Mouse (Mus musculus) forebrain, postnatal 0 days (tissue): ENCODE data around the gene Orai1. TPM values are rescaled to one million over a fixed set of nuclear protein-coding genes. Genes with fewer than 3 reads are reported as not detected.

Source experiments
- ATAC-seq: fragments of 200-750 bp; cut with Nextera tagmentation; 2 replicates; pipeline ENCODE4 v1.8.0; 2017; ENCODE audit warnings: mild to moderate bottlenecking, moderate library complexity
- DNase-seq: peaks from one replicate; pipeline ENCODE4 v3.0.0-alpha.2; 2015
- H3K27ac ChIP-seq: fragments of 300-500 bp; sonication (generic); 2 replicates; pipeline ENCODE4 v1.5.1; 2014; ENCODE audit warnings: low read depth, mild to moderate bottlenecking, antibody characterized with exemption, low read length, moderate library complexity, mixed read lengths
- H3K27me3 ChIP-seq: fragments of 300-500 bp; sonication (generic); 2 replicates; pipeline ENCODE4 v1.6.1; 2014; ENCODE audit warnings: mild to moderate bottlenecking, low read length, mixed read lengths; ENCODE audit not compliant: insufficient read depth
- H3K36me3 ChIP-seq: fragments of 300-500 bp; sonication (generic); 2 replicates; pipeline ENCODE4 v1.6.1; 2014; ENCODE audit warnings: mild to moderate bottlenecking, moderate library complexity; ENCODE audit not compliant: insufficient read depth
- H3K4me1 ChIP-seq: fragments of 300-500 bp; sonication (generic); 2 replicates; pipeline ENCODE4 v1.6.1; 2014; ENCODE audit warnings: antibody characterized with exemption; ENCODE audit not compliant: insufficient read depth
- H3K4me2 ChIP-seq: fragments of 300-500 bp; sonication (generic); 2 replicates; pipeline ENCODE4 v1.6.1; 2014; ENCODE audit warnings: low read depth, mild to moderate bottlenecking, moderate library complexity
- H3K4me3 ChIP-seq: fragments of 300-500 bp; sonication (generic); 2 replicates; pipeline ENCODE4 v1.5.1; 2014; ENCODE audit warnings: low read depth, low read length, mixed read lengths
- H3K9ac ChIP-seq: fragments of 300-500 bp; sonication (generic); 2 replicates; pipeline ENCODE4 v1.6.1; 2014; ENCODE audit warnings: mild to moderate bottlenecking
- H3K9me3 ChIP-seq: fragments of 300-500 bp; sonication (generic); 2 replicates; pipeline ENCODE4 v1.6.1; 2016; ENCODE audit warnings: low read length
- CTCF ChIP-seq: sonication (generic); IDR thresholded peaks from 2 replicates; pipeline ENCODE4 v1.5.1; 2016; ENCODE audit warnings: antibody characterized with exemption, control low read depth, low read depth
- WGBS: fragments of 180-500 bp; shearing (Covaris S2); extraction: QIAGEN DNeasy Blood & Tissue Kit; methylation state at CpG from one replicate; pipeline ENCODE4 v1.1.7; 2014; 5-methylcytosine and 5-hydroxymethylcytosine counted together
- polyA plus RNA-seq: library from polyadenylated mRNA; unstranded; fragments of >200 nt; fragmentation: Nextera tagmentation; extraction: Ambion mirVana; gene quantifications from 2 replicates; pipeline ENCODE4 v1.2.1, GENCODE M21; 2015
- total RNA-seq: library from RNA; depleted of rRNA; stranded (reverse); fragments of >200 nt; gene quantifications from 2 replicates; pipeline ENCODE4 v1.2.3, GENCODE M21; 2014

Gene Orai1
- total and polyA plus RNA-seq, 2 experiments from 2014 or later = 14.4 to 19.4 TPM

GRCm38 (mm10) chr5:123045561-123046295 lies 30.9 kb downstream of the Orai1 start:
- peak; percentile 72 for TF ChIP-seq CTCF
- H3K9ac ChIP-seq = no peak overlapping the region
- no peaks in the 10 kb centered on the region for H3K4me1 ChIP-seq
- DNase-seq = peak; percentile 61
- whole genome bisulfite sequencing = 28% methylated on average over 9 of the region's 9 CpGs
- ATAC-seq = peak; percentile 56
- no peak overlapping the region for H3K27ac ChIP-seq
- H3K4me2 ChIP-seq = no peak overlapping the region
- no peak overlapping the region for H3K4me3 ChIP-seq
- H3K9me3 ChIP-seq = no peaks in the 10 kb centered on the region
- H3K36me3 ChIP-seq = no peaks in the 10 kb centered on the region
- H3K27me3 ChIP-seq = no peaks in the 10 kb centered on the region

- H3K36me3 ChIP-seq = no peaks in the 10 kb centered on the region
- no peak for TF ChIP-seq CTCF
- DNase-seq (no peak), ATAC-seq (no peak)
- WGBS = 78% methylated on average over 3 of the region's 3 CpGs
- H3K9ac ChIP-seq = no peak within 1 kb of the TSS
- no peak within 1 kb of the TSS for H3K4me3 ChIP-seq
- no peaks in the 10 kb centered on the region for H3K27me3 ChIP-seq
- H3K4me1 ChIP-seq = no peaks in the 10 kb centered on the region
- H3K27ac ChIP-seq = no peak within 1 kb of the TSS
- no peaks in the 10 kb centered on the region for H3K9me3 ChIP-seq
- H3K4me2 ChIP-seq = no peak within 1 kb of the TSS
Observed at GRCm38 (mm10) chr5:123046916-123047315, 32.0 kb downstream of the Orai1 start, which contains the start of gene Morn3. TSS of gene Morn3 (minus strand) at chr5:123047016.

GRCm38 (mm10) chr5:123049271-123049670 lies 34.4 kb downstream of the Orai1 start:
- H3K4me3 ChIP-seq = no peak overlapping the region

GRCm38 (mm10) chr5:123050918-123051317 lies 36.0 kb downstream of the Orai1 start:
- H3K9ac ChIP-seq = no peak overlapping the region
- no peaks in the 10 kb centered on the region for H3K36me3 ChIP-seq
- no peaks in the 10 kb centered on the region for H3K9me3 ChIP-seq
- H3K27ac ChIP-seq = no peak overlapping the region
- no peaks in the 10 kb centered on the region for H3K4me1 ChIP-seq
- ATAC-seq (no peak), DNase-seq (no peak)
- TF ChIP-seq CTCF = no peak
- no peak overlapping the region for H3K4me2 ChIP-seq
- no peak overlapping the region for H3K4me3 ChIP-seq
- WGBS = 78% methylated on average over 9 of the region's 9 CpGs
- H3K27me3 ChIP-seq = no peaks in the 10 kb centered on the region

More at GRCm38 (mm10) chr5:123049271-123049670, 34.4 kb downstream of the Orai1 start:
- WGBS = 4% methylated on average over 12 of the region's 12 CpGs
- Histone ChIP-seq H3K27ac (no peak overlapping the region), H3K9ac (no peak overlapping the region), H3K4me2 (no peak overlapping the region; the same call in 1 of the 2 replicates), H3K36me3 (no peaks in the 10 kb centered on the region), H3K27me3 (no peaks in the 10 kb centered on the region), H3K4me1 (no peaks in the 10 kb centered on the region), H3K9me3 (no peaks in the 10 kb centered on the region)
- TF ChIP-seq CTCF = peak; percentile 49; the same call in 1 of the 2 replicates
- peak; percentile 61 for ATAC-seq
- peak; percentile 58 for DNase-seq

- ATAC-seq (no peak), DNase-seq (no peak)
- H3K9ac ChIP-seq = no peak overlapping the region
- no peak; the same call in 1 of the 2 replicates for TF ChIP-seq CTCF
- H3K4me2 ChIP-seq = no peak overlapping the region
- no peaks in the 10 kb centered on the region for H3K36me3 ChIP-seq
- 83% methylated on average over 5 of the region's 5 CpGs for WGBS
- H3K9me3 ChIP-seq = no peaks in the 10 kb centered on the region
- no peak overlapping the region for H3K27ac ChIP-seq
- no peaks in the 10 kb centered on the region for H3K27me3 ChIP-seq
- no peaks in the 10 kb centered on the region for H3K4me1 ChIP-seq
- no peak overlapping the region for H3K4me3 ChIP-seq
Observed at GRCm38 (mm10) chr5:123051736-123052135, 36.9 kb downstream of the Orai1 start.

GRCm38 (mm10) chr5:123057366-123058250 lies 42.7 kb downstream of the Orai1 start:
- peak; percentile 73 for TF ChIP-seq CTCF
- peak; percentile 99 for ATAC-seq
- no peaks in the 10 kb centered on the region for H3K9me3 ChIP-seq
- peak overlapping the region; percentile 42 for H3K4me2 ChIP-seq
- H3K4me1 ChIP-seq = no peaks in the 10 kb centered on the region
- no peaks in the 10 kb centered on the region for H3K36me3 ChIP-seq
- H3K4me3 ChIP-seq = peak overlapping the region; percentile 38
- peak overlapping the region; percentile 42 for H3K9ac ChIP-seq
- 8% methylated on average over 48 of the region's 48 CpGs for WGBS
- no peaks in the 10 kb centered on the region for H3K27me3 ChIP-seq
- peak overlapping the region; percentile 52; the same call in 1 of the 2 replicates for H3K27ac ChIP-seq
- peak; percentile 100 for DNase-seq
